Mouse (Mus musculus) hematopoietic multipotent progenitor cell, adult 10-12 weeks (in vitro differentiated cells): ENCODE measurements around the gene Smpd1. TPM values are rescaled to one million over a fixed set of nuclear protein-coding genes. Genes with fewer than 3 reads are reported as not detected.

Experiments used
- polyA plus RNA-seq: library from polyadenylated mRNA; stranded (reverse); fragments of >175 nt; gene quantifications from 2 replicates; pipeline ENCODE4 v1.2.3, GENCODE M21; 2012; ENCODE audit warnings: low replicate concordance

Gene Smpd1
- polyA plus RNA-seq, result 27.1 and 27.5 TPM in 2 replicates

DNA sequence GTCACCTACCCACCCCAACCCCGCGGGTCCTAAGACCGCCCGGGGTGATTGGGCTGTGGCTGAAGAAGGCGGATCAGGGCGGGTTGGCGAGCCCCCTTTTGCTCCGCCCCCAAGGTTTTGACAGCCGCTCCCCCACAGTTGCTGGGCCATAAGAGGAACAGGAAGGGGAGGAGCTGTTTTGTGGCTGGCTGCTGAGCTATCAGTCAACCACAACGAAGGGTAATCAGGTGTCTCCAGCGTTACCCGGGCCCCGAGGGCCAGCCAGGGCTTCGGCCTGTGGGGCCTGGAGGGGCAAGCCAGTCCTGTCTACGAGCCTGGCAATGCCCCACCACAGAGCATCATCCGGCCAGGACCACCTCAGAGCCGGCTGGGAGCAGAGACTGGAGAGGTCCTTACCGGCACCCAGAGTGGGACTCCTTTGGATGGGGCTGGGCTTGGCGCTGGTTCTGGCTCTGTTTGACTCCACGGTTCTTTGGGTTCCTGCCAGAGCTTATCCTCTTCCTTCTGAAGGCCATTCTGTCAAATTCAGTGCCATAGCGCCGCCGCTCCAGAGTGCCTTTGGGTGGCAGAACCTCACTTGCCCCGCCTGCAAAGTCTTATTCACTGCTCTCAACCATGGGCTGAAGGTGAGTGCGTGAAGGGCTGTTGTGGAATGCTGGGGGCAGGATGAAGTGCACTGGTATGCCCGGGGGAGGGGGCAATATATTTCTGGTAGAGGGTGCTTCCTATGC is at the start of gene Smpd1:
Gene Smpd1 (plus strand): TSS at position 149 of the 731 bp plus-strand sequence.

DNA sequence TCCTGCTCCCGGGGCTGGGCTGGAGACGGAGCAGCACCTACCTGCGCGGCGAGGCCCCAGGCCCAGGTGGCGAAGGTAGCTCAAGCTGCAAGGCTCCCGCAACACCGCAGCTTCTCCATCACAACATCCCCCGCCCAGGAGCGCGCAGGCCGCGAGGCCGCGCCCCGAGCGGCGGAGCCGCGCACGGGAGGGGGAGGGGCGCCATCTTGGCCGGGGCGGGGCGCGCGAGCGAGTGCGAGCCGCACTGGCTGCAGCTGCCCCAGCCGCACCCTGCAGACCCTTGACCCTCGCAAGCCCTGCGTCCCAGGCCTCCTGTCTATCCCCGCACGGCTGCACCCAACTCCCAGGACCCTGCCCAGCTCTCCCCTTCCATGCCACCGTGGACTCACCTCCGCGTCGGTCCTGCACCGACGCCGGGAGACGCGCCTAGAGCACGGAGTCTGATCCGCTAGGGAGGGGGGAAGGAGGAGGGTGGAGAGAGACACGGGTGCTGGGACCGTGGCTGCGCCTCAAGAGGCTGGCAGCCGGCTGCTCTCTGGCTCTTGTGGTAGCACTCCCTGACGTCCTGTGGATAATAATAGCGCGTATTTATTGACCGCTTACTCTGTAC is 27.0 kb downstream of the Smpd1 start, which contains the start of gene Apbb1:
Gene Apbb1 (minus strand): TSS at position 560 of the 610 bp plus-strand sequence.

Other genes with a start within 250 kb of the Smpd1 start
- gene Olfr689, start 243.2 kb upstream of the Smpd1 start, polyA plus RNA-seq, result not detected in 2 replicates
- gene Olfr690, start 220.3 kb upstream of the Smpd1 start, polyA plus RNA-seq, result not detected in 2 replicates
- gene Olfr691, start 212.1 kb upstream of the Smpd1 start, polyA plus RNA-seq, result not detected in 2 replicates
- gene Olfr692, start 186.1 kb upstream of the Smpd1 start, polyA plus RNA-seq, result not detected in 2 replicates
- gene Gm5901, start 179.3 kb upstream of the Smpd1 start, polyA plus RNA-seq, result not detected in 2 replicates
- gene Fam160a2, start 154.3 kb upstream of the Smpd1 start, polyA plus RNA-seq, result 57.7 and 80.4 TPM in 2 replicates
- not detected in 2 replicates for gene Cnga4, start 149.8 kb upstream of the Smpd1 start, polyA plus RNA-seq
- not detected in 2 replicates for gene Cckbr, start 128.6 kb upstream of the Smpd1 start, polyA plus RNA-seq
- 0.08 and 3.0 TPM in 2 replicates for gene Cavin3, start 72.1 kb upstream of the Smpd1 start, polyA plus RNA-seq
- 3.8 and 5.9 TPM in 2 replicates for gene Apbb1, start 27.3 kb downstream of the Smpd1 start, polyA plus RNA-seq
- not detected in 2 replicates for gene Hpx, start 45.8 kb downstream of the Smpd1 start, polyA plus RNA-seq
- gene Trim3, start 79.2 kb downstream of the Smpd1 start, polyA plus RNA-seq, result 17.6 and 34.8 TPM in 2 replicates
- gene Timm10b, start 85.7 kb downstream of the Smpd1 start, polyA plus RNA-seq, result 181 and 245 TPM in 2 replicates
- 48.8 and 71.0 TPM in 2 replicates for gene Arfip2, start 86.1 kb downstream of the Smpd1 start, polyA plus RNA-seq
- 19.2 and 82.8 TPM in 2 replicates for gene Gm45799, start 86.2 kb downstream of the Smpd1 start, polyA plus RNA-seq
- 0.36 and 0.73 TPM in 2 replicates for gene Dnhd1, start 96.5 kb downstream of the Smpd1 start, polyA plus RNA-seq
- gene Ilk, start 182.2 kb downstream of the Smpd1 start, polyA plus RNA-seq, result 30.6 and 38.7 TPM in 2 replicates
- 21.9 and 24.4 TPM in 2 replicates for gene Rrp8, start 183.0 kb downstream of the Smpd1 start, polyA plus RNA-seq
- 215 and 392 TPM in 2 replicates for gene Taf10, start 190.0 kb downstream of the Smpd1 start, polyA plus RNA-seq
- 65.0 and 83.6 TPM in 2 replicates for gene Tpp1, start 197.9 kb downstream of the Smpd1 start, polyA plus RNA-seq
- 0.22 and 0.67 TPM in 2 replicates for gene Dchs1, start 233.3 kb downstream of the Smpd1 start, polyA plus RNA-seq